Mouse (Mus musculus): ENCODE data around the gene Cd300a. TPM values are rescaled to one million over a fixed set of nuclear protein-coding genes. Genes with fewer than 3 reads are reported as not detected.

Gene Cd300a
- polyA plus RNA-seq, 1 experiment = 4.2 TPM

GRCm38 (mm10) chr11:114853174-114853838, 36.5 kb upstream of the Cd300a start:
- DNase-seq = no peak
- Histone ChIP-seq H3K4me3 (ENCODE audit: control insufficient read depth, insufficient read depth, low read length) (no peak overlapping the region), H3K36me3 (ENCODE audit: control insufficient read depth, insufficient read depth, low read length) (no peaks in the 10 kb centered on the region), H3K4me1 (replicated peaks; ENCODE audit: control insufficient read depth, insufficient read depth, low read length) (0 out of 2 replicates have a peak, but pooled peaks cover 5% of the 10 kb centered on the region), H3K27me3 (ENCODE audit: control insufficient read depth, insufficient read depth, low read length) (peaks cover 18% of the 10 kb centered on the region), H3K27ac (ENCODE audit: control insufficient read depth, insufficient read depth, low read length) (no peak overlapping the region)
- TF ChIP-seq CTCF (IDR thresholded peaks at IDR 0.05; ENCODE audit: borderline replicate concordance, control insufficient read depth, extremely low read depth, insufficient read depth, low read length, poor library complexity) (no peak), POLR2A (IDR thresholded peaks at IDR 0.05; ENCODE audit: control insufficient read depth, extremely low read depth, insufficient read depth, low read length, poor library complexity) (no peak)
- WGBS = 66% methylated on average over 7 of the region's 7 CpGs

GRCm38 (mm10) chr11:114854581-114854980, 35.3 kb upstream of the Cd300a start:
- Histone ChIP-seq H3K36me3 (ENCODE audit: control insufficient read depth, insufficient read depth, low read length) (no peaks in the 10 kb centered on the region), H3K4me3 (ENCODE audit: control insufficient read depth, insufficient read depth, low read length) (no peak overlapping the region), H3K27ac (ENCODE audit: control insufficient read depth, insufficient read depth, low read length) (no peak overlapping the region), H3K4me1 (replicated peaks; ENCODE audit: control insufficient read depth, insufficient read depth, low read length) (0 out of 2 replicates have a peak, but pooled peaks cover 5% of the 10 kb centered on the region), H3K27me3 (ENCODE audit: control insufficient read depth, insufficient read depth, low read length) (peaks cover 18% of the 10 kb centered on the region)
- DNase-seq = no peak
- TF ChIP-seq CTCF (IDR thresholded peaks at IDR 0.05; ENCODE audit: borderline replicate concordance, control insufficient read depth, extremely low read depth, insufficient read depth, low read length, poor library complexity) = no peak
- TF ChIP-seq POLR2A (IDR thresholded peaks at IDR 0.05; ENCODE audit: control insufficient read depth, extremely low read depth, insufficient read depth, low read length, poor library complexity) = no peak
- 93% methylated on average over 6 of the region's 6 CpGs for WGBS

- 95% methylated on average over 5 of the region's 5 CpGs for WGBS
- Histone ChIP-seq H3K36me3 (ENCODE audit: control insufficient read depth, insufficient read depth, low read length) (no peaks in the 10 kb centered on the region), H3K4me3 (ENCODE audit: control insufficient read depth, insufficient read depth, low read length) (no peak overlapping the region), H3K4me1 (replicated peaks; ENCODE audit: control insufficient read depth, insufficient read depth, low read length) (0 out of 2 replicates have a peak, but pooled peaks cover 5% of the 10 kb centered on the region), H3K27me3 (ENCODE audit: control insufficient read depth, insufficient read depth, low read length) (peaks cover 11% of the 10 kb centered on the region), H3K27ac (ENCODE audit: control insufficient read depth, insufficient read depth, low read length) (no peak overlapping the region)
- TF ChIP-seq POLR2A (IDR thresholded peaks at IDR 0.05; ENCODE audit: control insufficient read depth, extremely low read depth, insufficient read depth, low read length, poor library complexity) (no peak), CTCF (IDR thresholded peaks at IDR 0.05; ENCODE audit: borderline replicate concordance, control insufficient read depth, extremely low read depth, insufficient read depth, low read length, poor library complexity) (no peak)
- DNase-seq = no peak
Observed at GRCm38 (mm10) chr11:114856125-114856524, 33.7 kb upstream of the Cd300a start.

GRCm38 (mm10) chr11:114858641-114859040, 31.2 kb upstream of the Cd300a start:
- H3K36me3 ChIP-seq (ENCODE audit: control insufficient read depth, insufficient read depth, low read length) = no peaks in the 10 kb centered on the region
- 98% methylated on average over 2 of the region's 2 CpGs for WGBS
- H3K4me3 ChIP-seq (ENCODE audit: control insufficient read depth, insufficient read depth, low read length) = no peak overlapping the region
- peak; percentile 53 for DNase-seq
- no peak overlapping the region for H3K27ac ChIP-seq (ENCODE audit: control insufficient read depth, insufficient read depth, low read length)
- H3K27me3 ChIP-seq (ENCODE audit: control insufficient read depth, insufficient read depth, low read length) = no peaks in the 10 kb centered on the region
- no peaks in the 10 kb centered on the region for H3K4me1 ChIP-seq (replicated peaks; ENCODE audit: control insufficient read depth, insufficient read depth, low read length)
- TF ChIP-seq POLR2A (IDR thresholded peaks at IDR 0.05; ENCODE audit: control insufficient read depth, extremely low read depth, insufficient read depth, low read length, poor library complexity) (no peak), CTCF (IDR thresholded peaks at IDR 0.05; ENCODE audit: borderline replicate concordance, control insufficient read depth, extremely low read depth, insufficient read depth, low read length, poor library complexity) (no peak)

GRCm38 (mm10) chr11:114861057-114861456, 28.8 kb upstream of the Cd300a start:
- DNase-seq = no peak
- no peak overlapping the region for H3K4me3 ChIP-seq (ENCODE audit: control insufficient read depth, insufficient read depth, low read length)
- no peaks in the 10 kb centered on the region for H3K36me3 ChIP-seq (ENCODE audit: control insufficient read depth, insufficient read depth, low read length)
- no peak overlapping the region for H3K27ac ChIP-seq (ENCODE audit: control insufficient read depth, insufficient read depth, low read length)
- H3K27me3 ChIP-seq (ENCODE audit: control insufficient read depth, insufficient read depth, low read length) = no peaks in the 10 kb centered on the region
- no peak for TF ChIP-seq CTCF (IDR thresholded peaks at IDR 0.05; ENCODE audit: borderline replicate concordance, control insufficient read depth, extremely low read depth, insufficient read depth, low read length, poor library complexity)
- H3K4me1 ChIP-seq (replicated peaks; ENCODE audit: control insufficient read depth, insufficient read depth, low read length) = no peaks in the 10 kb centered on the region
- WGBS = 55% methylated on average over 2 of the region's 2 CpGs

GRCm38 (mm10) chr11:114862687-114863086, 27.2 kb upstream of the Cd300a start:
- Histone ChIP-seq H3K27ac (ENCODE audit: control insufficient read depth, insufficient read depth, low read length) (no peak overlapping the region), H3K27me3 (ENCODE audit: control insufficient read depth, insufficient read depth, low read length) (no peaks in the 10 kb centered on the region), H3K4me1 (replicated peaks; ENCODE audit: control insufficient read depth, insufficient read depth, low read length) (no peaks in the 10 kb centered on the region), H3K4me3 (ENCODE audit: control insufficient read depth, insufficient read depth, low read length) (no peak overlapping the region), H3K36me3 (ENCODE audit: control insufficient read depth, insufficient read depth, low read length) (no peaks in the 10 kb centered on the region)
- WGBS = 89% methylated on average over 3 of the region's 3 CpGs
- TF ChIP-seq POLR2A (IDR thresholded peaks at IDR 0.05; ENCODE audit: control insufficient read depth, extremely low read depth, insufficient read depth, low read length, poor library complexity) = no peak
- no peak for TF ChIP-seq CTCF (IDR thresholded peaks at IDR 0.05; ENCODE audit: borderline replicate concordance, control insufficient read depth, extremely low read depth, insufficient read depth, low read length, poor library complexity)
- no peak for DNase-seq

Data from thymus, adult 2 months (tissue).